Mouse (Mus musculus): Measurements from ENCODE around the gene Mettl7b.

Mettl7b gene

DNA sequence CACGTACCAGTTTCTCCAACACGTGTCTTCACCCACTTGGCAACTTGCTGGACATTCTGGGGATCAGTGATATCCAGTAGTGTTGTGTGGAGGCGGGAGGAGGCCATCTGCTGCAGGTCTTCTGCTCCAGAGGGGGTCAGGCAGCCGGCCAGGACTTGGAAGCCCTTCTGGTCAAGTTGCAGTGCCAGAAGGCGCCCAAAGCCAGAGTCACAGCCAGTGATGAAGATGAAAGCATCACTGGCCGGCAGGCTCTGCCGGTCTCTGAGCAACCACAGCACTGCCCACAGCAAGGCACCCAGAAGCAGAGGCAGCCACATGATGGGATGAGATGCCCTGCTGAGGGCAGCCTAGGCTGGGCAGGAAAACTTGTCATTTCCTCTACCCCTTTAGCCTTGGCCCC, 42.5 kb downstream of the Mettl7b start:
- no peak for DNase-seq

DNA sequence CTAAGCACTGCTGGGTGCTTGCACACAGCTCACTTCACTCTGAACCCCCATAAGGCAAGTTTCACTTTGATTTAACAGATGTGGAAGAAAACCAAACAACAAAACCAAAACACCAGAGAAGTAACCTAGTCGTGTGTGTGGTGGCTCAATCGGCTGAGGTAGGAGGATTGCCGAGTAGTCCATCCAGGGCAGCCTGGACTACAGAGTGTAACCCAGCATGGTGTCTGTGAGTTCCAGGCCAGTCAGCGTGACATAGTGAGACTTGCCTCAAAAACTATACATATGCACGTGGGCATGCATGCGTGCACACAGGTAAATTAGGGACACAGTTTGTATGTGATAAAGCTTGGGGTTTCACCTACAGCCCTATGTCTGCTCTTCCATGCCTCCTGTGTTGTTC, 43.4 kb downstream of the Mettl7b start:
- DNase-seq: no peak

DNA sequence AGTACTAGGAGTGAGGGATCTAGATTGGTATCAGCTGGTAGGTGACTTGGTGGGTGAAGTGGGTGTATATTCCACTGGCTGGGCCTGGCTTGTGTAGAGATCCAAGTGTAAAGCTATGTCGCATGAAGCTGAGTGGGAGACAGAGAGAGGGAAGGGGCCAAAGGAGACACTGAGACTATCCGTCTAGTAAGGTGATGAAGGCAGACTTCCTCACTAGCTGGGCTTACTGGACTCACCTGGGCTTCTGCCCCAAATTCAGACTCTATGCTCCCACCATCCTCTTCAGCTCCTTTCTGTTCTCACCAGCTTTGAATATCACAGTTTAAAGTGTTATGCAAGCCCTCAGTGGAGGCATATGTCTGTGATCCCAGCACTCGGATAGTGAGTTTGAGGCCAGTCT, 44.1 kb downstream of the Mettl7b start:
- no peak for DNase-seq

DNA sequence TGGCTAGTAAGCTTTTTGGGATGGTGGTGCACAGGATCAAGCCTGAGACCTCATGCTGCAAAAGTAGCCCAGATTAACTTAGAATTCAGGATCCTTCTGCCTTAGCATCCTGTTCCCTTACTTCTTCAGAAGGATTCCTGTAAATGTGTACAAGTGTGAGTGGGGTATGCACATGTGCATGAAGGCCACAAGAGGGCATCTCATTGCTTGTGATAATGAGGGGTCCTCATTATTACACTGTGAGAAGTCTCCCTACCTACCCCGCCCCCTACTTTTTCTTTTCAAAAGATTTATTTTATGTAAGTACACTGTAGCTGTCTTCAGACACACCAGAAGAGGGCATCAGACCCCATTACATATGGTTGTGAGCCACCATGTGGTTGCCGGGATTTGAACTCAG, 45.2 kb downstream of the Mettl7b start:
- no peak for DNase-seq

DNA sequence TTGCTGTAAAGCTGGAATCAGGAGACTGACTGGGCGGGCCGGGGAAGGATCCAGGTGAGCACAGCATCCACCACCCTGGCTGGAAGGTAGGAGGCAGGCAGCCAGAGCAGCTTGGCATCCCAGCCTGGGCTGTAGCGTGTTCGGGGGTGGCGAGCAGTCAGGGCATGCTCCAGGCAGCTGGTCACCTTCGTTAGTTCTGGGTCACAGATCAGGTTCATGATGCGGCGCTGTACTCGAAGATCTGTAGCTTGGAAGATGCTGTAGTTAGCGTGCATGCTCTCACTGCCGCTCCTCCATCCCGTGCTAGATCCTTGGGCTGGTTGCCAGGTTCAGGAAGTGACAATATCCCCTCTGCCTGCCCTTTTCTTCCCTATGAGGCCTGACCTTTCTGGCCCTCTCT, 47.1 kb downstream of the Mettl7b start:
- no peak for DNase-seq

DNA sequence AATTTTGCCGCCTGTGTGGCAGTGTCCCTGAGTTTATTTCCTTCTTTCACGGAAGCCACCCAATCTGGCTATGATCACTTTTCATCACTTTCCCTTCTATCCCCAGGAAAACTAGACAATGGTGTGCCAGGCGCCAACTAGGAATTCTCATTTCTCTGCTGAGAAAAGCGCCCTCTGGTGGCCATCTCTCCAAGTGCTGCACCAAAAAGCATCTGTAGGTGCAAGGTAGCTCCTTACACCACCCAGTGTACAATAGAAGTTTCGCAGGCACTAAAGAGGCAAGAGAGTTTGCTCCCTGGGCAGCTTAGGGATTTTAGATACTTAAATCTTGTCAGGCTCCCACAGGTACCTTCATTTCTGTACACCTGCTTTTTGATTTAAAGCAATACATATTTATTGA, 47.6 kb downstream of the Mettl7b start:
- peak; percentile 87 for DNase-seq

DNA sequence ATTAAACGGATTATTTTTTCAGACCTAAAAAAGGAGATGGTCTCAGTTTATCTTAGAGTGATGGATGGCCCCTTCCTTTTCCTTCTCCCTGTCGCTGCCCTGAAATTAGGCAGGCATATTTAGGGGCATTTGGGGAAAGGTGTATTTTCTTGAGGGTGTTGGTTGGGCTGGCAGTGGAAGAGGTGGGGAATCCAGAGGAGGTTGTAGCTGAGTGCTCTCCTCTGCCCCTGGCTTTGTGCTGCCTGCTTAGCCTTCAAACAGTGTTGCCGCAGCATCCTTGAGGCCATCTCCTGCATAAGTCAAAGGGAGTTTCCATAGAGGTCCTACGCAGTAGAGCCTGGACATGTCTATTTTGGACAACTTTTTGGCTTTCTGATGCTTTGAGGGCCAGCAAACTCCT, 48.0 kb downstream of the Mettl7b start:
- DNase-seq: no peak

DNA sequence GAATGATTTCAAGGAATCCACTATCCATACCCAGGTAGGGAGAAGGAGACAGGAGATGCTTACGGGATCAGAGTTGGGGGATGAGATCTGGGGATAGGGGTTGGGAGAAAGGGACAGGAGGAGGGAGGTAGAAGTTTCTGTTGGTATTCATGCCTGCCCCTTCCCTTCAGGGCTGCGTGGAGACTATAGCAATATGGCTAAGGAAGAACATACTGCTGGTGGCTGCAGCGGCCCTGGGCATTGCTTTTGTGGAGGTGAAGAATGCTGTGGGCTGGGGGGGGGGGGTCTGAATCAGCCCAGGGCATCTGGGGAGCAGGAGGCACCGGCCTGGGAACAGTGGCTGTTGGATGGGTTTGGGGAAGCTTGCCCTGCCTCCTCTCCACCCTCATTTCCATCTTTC, 48.5 kb downstream of the Mettl7b start:
- DNase-seq: no peak

DNA sequence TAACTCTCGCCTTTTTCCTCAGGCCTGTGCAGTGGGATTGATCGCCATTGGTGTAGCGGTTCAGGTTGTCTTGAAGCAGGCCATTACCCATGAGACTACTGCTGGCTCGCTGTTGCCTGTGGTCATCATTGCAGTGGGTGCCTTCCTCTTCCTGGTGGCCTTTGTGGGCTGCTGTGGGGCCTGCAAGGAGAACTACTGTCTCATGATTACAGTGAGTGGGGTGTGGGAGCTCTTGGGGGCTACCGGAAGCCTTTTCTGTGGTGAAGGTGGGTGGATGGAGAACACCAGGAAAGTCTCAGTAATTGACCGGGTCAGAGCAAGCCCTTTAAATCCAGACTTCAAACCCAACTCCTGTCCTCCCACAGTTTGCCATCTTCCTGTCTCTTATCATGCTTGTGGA, 49.4 kb downstream of the Mettl7b start:
- no peak for DNase-seq

DNA sequence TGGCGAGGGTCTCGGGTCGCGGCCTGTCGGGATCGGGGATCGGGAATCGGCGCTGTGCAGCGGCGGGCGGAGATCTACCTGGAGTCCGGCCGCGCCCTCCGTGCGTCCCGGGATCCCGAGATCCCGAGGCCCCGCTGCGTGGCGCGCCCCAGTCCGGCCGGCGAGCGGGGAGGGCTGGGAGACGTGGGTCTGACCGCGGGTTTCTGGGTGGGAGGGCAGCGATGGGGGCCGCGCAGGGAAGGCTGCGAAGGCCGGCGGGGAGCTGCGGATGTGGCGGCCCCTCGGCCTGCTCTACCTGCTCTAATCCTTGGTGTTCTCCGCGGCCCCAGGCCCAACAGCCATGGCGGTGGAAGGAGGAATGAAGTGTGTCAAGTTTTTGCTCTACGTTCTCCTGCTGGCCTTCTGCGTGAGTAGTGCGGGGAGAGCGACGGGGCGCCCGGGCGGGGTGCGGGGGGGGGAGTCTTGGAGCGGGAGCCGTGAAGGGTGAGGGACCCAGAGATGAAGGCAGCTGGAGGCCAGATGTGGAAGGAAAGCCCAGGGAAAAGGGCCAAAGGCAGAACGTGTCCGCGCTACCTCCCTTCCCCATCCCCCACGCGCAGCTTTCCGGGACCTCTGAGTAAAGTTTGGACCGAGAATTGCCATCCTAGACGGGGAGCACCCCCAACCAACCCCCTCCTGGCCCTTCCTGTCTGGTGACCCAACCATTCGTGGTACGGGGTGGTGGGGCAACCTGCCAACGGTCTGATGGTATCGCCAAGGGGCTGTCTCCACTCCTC, 50.5 kb downstream of the Mettl7b start:
- DNase-seq: no peak

DNA sequence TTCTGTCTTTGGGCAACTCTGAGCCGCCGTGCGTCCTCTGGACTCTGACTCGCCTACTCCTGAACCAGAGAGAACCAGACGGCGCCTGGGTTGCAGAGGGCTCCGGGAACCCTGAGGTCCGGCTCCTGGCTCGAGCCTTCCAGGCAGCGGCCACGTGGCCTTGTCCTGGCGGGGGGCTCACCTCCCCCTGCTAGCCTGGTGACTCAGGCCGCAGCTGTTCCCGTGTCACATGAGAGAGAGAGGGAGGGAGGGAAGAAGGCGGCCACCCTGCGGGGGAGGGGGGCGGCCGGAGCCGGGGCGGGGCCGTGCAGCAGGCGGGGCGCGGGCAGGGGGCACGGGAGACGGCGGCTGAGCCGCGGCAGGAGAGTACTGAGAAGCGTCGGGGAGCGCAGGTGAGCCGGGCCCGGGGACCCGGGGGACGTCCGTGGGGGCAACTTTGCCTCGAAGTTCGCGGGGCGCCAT, 51.2 kb downstream of the Mettl7b start:
- no peak for DNase-seq

DNA sequence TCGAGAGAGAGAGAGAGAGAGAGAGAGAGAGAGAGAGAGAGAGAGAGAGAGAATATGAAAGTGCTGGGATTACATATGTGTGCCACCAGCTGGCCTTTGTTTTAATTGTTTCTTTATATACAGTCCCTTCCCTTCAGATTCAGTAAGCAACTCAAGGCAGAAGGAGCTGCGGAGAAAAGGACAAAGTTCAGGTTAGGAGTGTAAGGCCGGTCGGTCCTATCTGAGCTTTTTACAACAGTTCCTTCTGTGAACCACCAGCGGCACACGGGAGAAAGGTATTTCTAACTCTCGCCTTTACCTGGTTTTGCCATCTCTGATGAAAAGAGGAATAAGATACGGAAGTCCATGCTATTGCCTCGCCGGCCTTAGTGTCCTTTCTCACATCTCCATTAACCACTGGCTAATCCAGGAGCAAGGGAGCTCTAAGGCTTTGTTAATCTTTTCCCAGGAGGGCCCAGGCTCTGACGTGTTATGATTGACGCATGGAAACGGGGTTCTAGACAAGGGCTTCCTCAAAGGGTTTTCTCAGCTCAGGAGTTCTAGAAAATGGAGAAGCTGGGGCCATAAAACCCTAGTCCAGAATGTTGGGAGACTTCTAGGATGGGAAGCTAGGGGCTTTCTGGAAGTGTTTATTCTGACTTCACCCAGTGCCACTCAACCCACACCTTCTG, 51.9 kb downstream of the Mettl7b start:
- no peak for DNase-seq

Data from thymus, postnatal 14 days (tissue).